Mouse (Mus musculus): ENCODE data around the gene Cc2d2b. TPM values are rescaled to one million over a fixed set of nuclear protein-coding genes. Genes with fewer than 3 reads are reported as not detected.

The Cc2d2b gene
- polyA plus RNA-seq, 1 experiment from 2014 or later = 0.05 TPM

DNA sequence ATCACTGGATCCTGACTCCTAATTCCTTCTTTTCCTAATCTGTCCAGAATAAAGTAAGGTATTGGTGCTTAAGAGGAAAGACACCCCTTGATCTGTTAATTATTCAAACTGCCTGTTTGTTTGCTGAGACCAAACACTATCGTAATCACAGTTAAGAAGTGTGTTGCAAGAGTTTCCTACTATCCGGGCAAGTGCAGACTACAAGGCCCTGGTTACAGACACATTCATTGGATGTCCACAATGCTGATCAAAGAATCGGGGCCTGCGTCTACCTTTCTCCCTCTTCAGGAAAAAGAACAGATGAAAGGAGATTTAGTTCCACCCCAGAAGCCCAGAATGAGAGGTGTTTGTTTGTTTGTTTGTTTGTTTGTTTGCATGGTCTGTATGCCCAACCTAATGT is 20.3 kb upstream of the Cc2d2b start:
- H3K4me1 ChIP-seq = no peaks in the 10 kb centered on the region
- no peaks in the 10 kb centered on the region for H3K27me3 ChIP-seq (ENCODE audit: poor library complexity, severe bottlenecking)
- no peaks in the 10 kb centered on the region for H3K9me3 ChIP-seq
- no peak overlapping the region for H3K4me3 ChIP-seq
- H3K27ac ChIP-seq = no peak overlapping the region
- WGBS = 90% methylated on average over 4 of the region's 4 CpGs
- no peak for DNase-seq (ENCODE audit: extremely low spot score, low spot score)
- H3K36me3 ChIP-seq (replicated peaks) = no peaks in the 10 kb centered on the region

DNA sequence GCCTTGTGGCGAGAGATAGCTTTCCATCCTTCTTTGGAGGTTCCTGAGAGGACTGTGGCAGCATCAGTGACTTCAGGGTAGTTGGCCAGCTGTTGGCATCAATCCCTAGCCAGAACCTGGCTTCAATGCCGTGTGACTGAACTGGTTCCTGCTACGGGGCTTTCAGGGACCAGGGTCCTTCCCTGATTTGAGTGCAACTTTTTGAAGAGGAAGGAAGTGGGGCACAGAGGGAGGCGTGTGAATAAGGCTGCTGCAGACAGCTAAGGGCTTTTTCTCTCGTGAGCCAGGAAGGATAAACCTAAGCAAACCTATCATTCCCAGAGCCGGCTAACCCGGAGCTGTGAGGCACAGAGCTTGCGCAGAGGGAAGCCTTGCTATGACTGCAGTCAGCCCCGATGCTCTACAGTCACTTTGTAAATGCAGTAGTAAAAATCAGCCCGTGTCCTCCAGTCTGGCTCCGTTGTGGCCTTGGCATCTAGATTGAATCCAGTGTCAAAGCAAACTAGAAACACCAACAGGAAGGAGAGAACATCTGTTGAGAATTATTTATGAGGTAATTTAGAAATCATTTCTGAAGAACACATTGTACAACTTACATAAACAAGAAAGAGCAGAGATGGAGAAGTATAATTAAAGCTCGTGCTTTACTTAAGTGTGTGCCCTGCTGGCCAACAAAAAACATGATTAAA is 19.7 kb upstream of the Cc2d2b start:
- Histone ChIP-seq H3K9me3 (no peaks in the 10 kb centered on the region), H3K27ac (no peak overlapping the region), H3K36me3 (replicated peaks) (no peaks in the 10 kb centered on the region), H3K4me1 (no peaks in the 10 kb centered on the region; the same call in 1 of the 2 replicates), H3K4me3 (no peak overlapping the region), H3K27me3 (ENCODE audit: poor library complexity, severe bottlenecking) (no peaks in the 10 kb centered on the region)
- 67% methylated on average over 12 of the region's 12 CpGs for WGBS
- no peak for DNase-seq (ENCODE audit: extremely low spot score, low spot score)

DNA sequence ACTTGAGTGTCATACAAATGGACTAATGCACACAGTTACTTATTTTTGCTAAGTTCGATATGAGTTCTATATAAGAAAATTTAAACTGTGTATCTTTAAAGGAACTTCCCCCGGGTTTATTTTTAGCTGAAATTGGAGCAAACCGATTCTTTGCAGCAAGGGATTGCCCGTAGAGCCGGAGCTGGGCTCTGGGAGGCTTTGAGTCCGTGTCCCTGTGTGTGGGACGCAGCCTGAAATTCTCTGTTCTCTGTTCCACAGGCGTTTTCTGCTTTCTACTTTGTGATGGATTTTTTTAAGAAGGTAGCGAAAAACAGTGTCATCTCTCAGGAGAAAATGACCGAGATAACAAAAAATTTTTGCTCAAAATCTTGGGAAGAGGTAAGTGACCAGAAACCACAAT is 15.1 kb upstream of the Cc2d2b start:
- no peaks in the 10 kb centered on the region for H3K36me3 ChIP-seq (replicated peaks)
- H3K27ac ChIP-seq = no peak overlapping the region
- DNase-seq (ENCODE audit: extremely low spot score, low spot score) = no peak
- H3K9me3 ChIP-seq = no peaks in the 10 kb centered on the region
- 86% methylated on average over 10 of the region's 10 CpGs for WGBS
- H3K27me3 ChIP-seq (ENCODE audit: poor library complexity, severe bottlenecking) = no peaks in the 10 kb centered on the region
- no peak overlapping the region for H3K4me3 ChIP-seq
- peaks cover 16% of the 10 kb centered on the region for H3K4me1 ChIP-seq

DNA sequence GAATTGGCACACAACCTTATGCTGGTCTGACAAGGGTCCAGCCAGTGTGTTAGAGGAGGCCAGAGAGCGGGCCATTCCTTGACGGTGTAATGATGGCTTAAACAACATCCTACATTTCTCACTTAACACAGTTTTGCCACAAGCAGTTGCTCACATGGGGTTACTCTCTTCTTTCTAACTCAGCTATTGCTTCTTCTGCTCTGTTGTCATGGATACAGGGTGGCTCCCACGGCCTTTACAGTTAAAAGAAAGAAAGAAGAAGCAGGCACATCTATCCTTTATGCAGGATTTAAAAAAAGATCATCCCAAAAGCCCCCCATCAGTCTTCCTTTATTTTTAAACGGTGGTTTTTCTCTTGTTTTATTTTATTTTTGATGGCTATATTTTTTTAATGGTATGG is 14.7 kb upstream of the Cc2d2b start:
- no peak overlapping the region for H3K4me3 ChIP-seq
- peaks cover 16% of the 10 kb centered on the region for H3K4me1 ChIP-seq
- DNase-seq (ENCODE audit: extremely low spot score, low spot score) = no peak
- H3K27me3 ChIP-seq (ENCODE audit: poor library complexity, severe bottlenecking) = no peaks in the 10 kb centered on the region
- WGBS = 76% methylated on average over 4 of the region's 4 CpGs
- H3K27ac ChIP-seq = no peak overlapping the region
- no peaks in the 10 kb centered on the region for H3K36me3 ChIP-seq (replicated peaks)
- no peaks in the 10 kb centered on the region for H3K9me3 ChIP-seq

GRCm38 (mm10) chr19:40736680-40737512 is 11.7 kb upstream of the Cc2d2b start:
- H3K4me3 ChIP-seq = peak overlapping the region; percentile 39
- peak overlapping the region; percentile 86 for H3K27ac ChIP-seq
- H3K4me1 ChIP-seq = peaks cover 16% of the 10 kb centered on the region
- peak; percentile 85 for DNase-seq (ENCODE audit: extremely low spot score, low spot score)
- no peaks in the 10 kb centered on the region for H3K27me3 ChIP-seq (ENCODE audit: poor library complexity, severe bottlenecking)
- 27% methylated on average over 17 of the region's 17 CpGs for WGBS
- no peaks in the 10 kb centered on the region for H3K36me3 ChIP-seq (replicated peaks)
- H3K9me3 ChIP-seq = no peaks in the 10 kb centered on the region

- H3K27ac ChIP-seq = peak overlapping the region; percentile 86
- H3K36me3 ChIP-seq (replicated peaks) = no peaks in the 10 kb centered on the region
- H3K27me3 ChIP-seq (ENCODE audit: poor library complexity, severe bottlenecking) = no peaks in the 10 kb centered on the region
- peak overlapping the region; percentile 39 for H3K4me3 ChIP-seq
- H3K4me1 ChIP-seq = peaks cover 16% of the 10 kb centered on the region
- no peaks in the 10 kb centered on the region for H3K9me3 ChIP-seq
- DNase-seq (ENCODE audit: extremely low spot score, low spot score) = no peak
- WGBS = 92% methylated on average over 5 of the region's 5 CpGs
Observed at GRCm38 (mm10) chr19:40737613-40738012, 10.9 kb upstream of the Cc2d2b start.

- 89% methylated on average over 13 of the region's 13 CpGs for WGBS
- H3K36me3 ChIP-seq (replicated peaks) = no peaks in the 10 kb centered on the region
- H3K9me3 ChIP-seq = no peaks in the 10 kb centered on the region
- no peak overlapping the region for H3K27ac ChIP-seq
- no peak overlapping the region for H3K4me3 ChIP-seq
- H3K4me1 ChIP-seq = peaks cover 16% of the 10 kb centered on the region
- DNase-seq (ENCODE audit: extremely low spot score, low spot score) = no peak
- H3K27me3 ChIP-seq (ENCODE audit: poor library complexity, severe bottlenecking) = no peaks in the 10 kb centered on the region
Observed at GRCm38 (mm10) chr19:40738683-40739324, 9.7 kb upstream of the Cc2d2b start.

DNA sequence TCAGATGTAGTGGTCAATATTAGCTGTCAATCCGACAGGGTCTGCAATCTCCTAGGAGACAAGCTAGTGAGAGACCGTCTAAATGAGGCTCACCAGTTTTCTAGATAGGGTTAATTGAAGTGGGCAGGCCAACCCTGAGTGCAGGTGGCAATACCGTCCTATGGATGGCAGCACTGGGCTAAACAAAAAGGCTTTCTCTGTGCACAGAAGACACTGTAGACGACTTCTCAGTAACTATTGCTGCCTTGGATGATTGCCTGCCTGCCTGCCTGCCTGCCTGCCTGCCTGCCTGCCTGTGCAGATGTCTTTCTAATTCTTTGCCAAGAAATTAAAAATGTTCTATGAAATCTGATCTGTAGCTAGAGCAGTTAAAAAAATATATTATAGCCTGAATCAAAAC is 1.9 kb upstream of the Cc2d2b start:
- no peak for DNase-seq (ENCODE audit: extremely low spot score, low spot score)
- Histone ChIP-seq H3K4me1 (no peaks in the 10 kb centered on the region), H3K9me3 (no peaks in the 10 kb centered on the region), H3K36me3 (replicated peaks) (no peaks in the 10 kb centered on the region), H3K4me3 (no peak overlapping the region), H3K27me3 (ENCODE audit: poor library complexity, severe bottlenecking) (no peaks in the 10 kb centered on the region), H3K27ac (no peak overlapping the region)
- WGBS = 48% methylated on average over 4 of the region's 4 CpGs

DNA sequence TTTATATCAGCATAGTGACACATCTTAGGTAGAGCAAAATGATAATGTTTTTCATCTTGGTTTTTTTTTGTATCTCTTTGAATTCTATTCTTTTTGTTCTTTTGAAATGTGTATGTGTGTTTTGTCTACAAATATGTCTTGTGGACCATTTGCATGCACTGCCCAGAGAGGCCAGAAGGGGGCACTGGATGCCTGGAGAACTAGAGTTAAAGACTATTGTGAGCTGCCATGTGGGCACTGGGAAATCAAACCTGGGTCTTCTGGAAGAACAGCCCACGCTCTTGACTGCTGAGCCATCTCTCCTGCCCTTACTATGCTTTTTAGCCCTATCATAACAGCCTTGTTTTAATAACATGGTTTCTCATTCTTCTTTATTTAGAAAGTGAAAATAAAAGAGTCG is 5.8 kb downstream of the Cc2d2b start:
- WGBS = 80% methylated on average over 2 of the region's 2 CpGs
- Histone ChIP-seq H3K9me3 (no peaks in the 10 kb centered on the region), H3K4me1 (peaks cover 11% of the 10 kb centered on the region)

GRCm38 (mm10) chr19:40760071-40760470 is 11.5 kb downstream of the Cc2d2b start:
- 76% methylated on average over 2 of the region's 2 CpGs for WGBS
- H3K4me3 ChIP-seq = no peak overlapping the region
- H3K36me3 ChIP-seq (replicated peaks) = no peaks in the 10 kb centered on the region
- no peaks in the 10 kb centered on the region for H3K9me3 ChIP-seq
- H3K27ac ChIP-seq = no peak overlapping the region
- peaks cover 14% of the 10 kb centered on the region for H3K27me3 ChIP-seq (ENCODE audit: poor library complexity, severe bottlenecking)
- DNase-seq (ENCODE audit: extremely low spot score, low spot score) = no peak
- peaks cover 30% of the 10 kb centered on the region for H3K4me1 ChIP-seq

More for the DNA sequence above, 5.8 kb downstream of the Cc2d2b start:
- no peak overlapping the region for H3K27ac ChIP-seq
- no peak overlapping the region for H3K4me3 ChIP-seq
- no peaks in the 10 kb centered on the region for H3K27me3 ChIP-seq (ENCODE audit: poor library complexity, severe bottlenecking)
- H3K36me3 ChIP-seq (replicated peaks) = no peaks in the 10 kb centered on the region
- DNase-seq (ENCODE audit: extremely low spot score, low spot score) = peak; percentile 46

DNA sequence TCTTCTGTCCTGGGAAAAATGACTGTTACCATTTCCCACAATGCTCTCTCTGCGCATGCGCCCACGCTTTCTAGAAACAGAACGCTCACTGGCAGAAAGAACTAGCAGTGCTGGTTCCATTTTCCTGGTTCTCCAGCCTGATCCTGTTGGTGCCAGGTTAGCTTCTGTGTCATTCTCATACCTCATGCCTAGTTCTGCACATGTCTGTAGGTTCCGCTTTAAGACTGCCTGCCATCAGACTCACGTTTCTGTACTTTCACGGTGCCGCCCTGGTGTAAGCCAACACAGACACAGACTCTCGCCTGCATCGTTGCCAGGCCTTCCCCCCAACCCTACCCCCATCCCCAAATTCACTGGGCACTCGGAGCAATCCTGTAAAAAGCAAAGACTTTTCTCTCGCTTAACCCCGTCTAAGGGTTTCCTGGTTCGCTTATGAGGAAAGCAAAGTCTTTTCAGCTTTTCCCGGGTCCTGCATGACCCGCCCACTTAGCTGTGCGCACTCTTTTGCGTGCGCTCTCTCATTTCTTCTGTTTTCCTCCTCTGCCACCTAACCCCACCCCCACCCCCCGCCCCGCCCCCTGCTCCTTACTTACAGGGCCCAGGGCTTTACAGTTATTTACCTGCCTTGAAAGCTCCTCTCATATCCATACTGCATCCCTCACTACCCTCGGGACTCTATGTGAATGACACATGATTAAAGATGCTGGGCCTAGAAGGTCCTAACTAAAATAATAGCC is 13.6 kb downstream of the Cc2d2b start:
- no peaks in the 10 kb centered on the region for H3K9me3 ChIP-seq
- H3K36me3 ChIP-seq (replicated peaks) = no peaks in the 10 kb centered on the region
- peak overlapping the region; percentile 44 for H3K4me3 ChIP-seq
- DNase-seq (ENCODE audit: extremely low spot score, low spot score) = peak; percentile 19
- peak overlapping the region; percentile 73 for H3K27ac ChIP-seq
- H3K27me3 ChIP-seq (ENCODE audit: poor library complexity, severe bottlenecking) = peaks cover 14% of the 10 kb centered on the region
- 39% methylated on average over 22 of the region's 22 CpGs for WGBS
- peaks cover 30% of the 10 kb centered on the region for H3K4me1 ChIP-seq

DNA sequence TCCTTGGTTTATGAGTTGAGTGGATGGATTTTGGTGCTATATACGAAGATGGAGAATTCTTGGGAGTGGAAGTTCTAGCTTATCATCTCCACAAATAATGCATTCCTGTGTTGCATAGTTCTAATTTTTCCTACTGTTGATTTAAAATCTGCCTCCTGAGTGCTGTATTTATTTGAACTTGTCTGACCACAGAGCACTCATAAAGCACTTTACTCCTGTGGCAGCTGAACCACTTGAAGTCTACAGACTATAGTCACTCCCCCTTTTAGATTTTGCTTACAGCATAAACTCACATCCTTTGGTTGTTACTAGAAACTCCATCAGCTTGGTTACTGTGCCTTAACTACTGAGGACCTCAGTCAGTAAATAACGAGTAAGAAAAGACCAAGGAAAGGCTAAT is 18.6 kb downstream of the Cc2d2b start:
- 85% methylated on average over 2 of the region's 2 CpGs for WGBS
- no peaks in the 10 kb centered on the region for H3K9me3 ChIP-seq
- H3K27ac ChIP-seq = no peak overlapping the region

More for the DNA sequence above, 18.6 kb downstream of the Cc2d2b start:
- no peaks in the 10 kb centered on the region for H3K36me3 ChIP-seq (replicated peaks)
- H3K4me3 ChIP-seq = no peak overlapping the region
- no peak for DNase-seq (ENCODE audit: extremely low spot score, low spot score)
- no peaks in the 10 kb centered on the region for H3K27me3 ChIP-seq (ENCODE audit: poor library complexity, severe bottlenecking)
- H3K4me1 ChIP-seq = peaks cover 10% of the 10 kb centered on the region

Measured in forebrain, embryonic 10.5 days (tissue).